Mouse (Mus musculus) spleen, adult 2 months (tissue): ENCODE measurements around the gene Lrrc8c. TPM values are rescaled to one million over a fixed set of nuclear protein-coding genes. Genes with fewer than 3 reads are reported as not detected.

Source experiments
- DNase-seq, 2 experiments: peaks; one replicate each; pipeline versions ENCODE4 v3.0.0 to v3.0.0-alpha.2; 2012 to 2021; ENCODE audit warnings: low spot score in 2 of 2, low read depth in 1 of 2
- H3K27ac ChIP-seq: fragments of 200-500 bp; 2 replicates; pipeline ENCODE4 v1.5.1; 2012; ENCODE audit warnings: low read length, inconsistent platforms; ENCODE audit not compliant: insufficient read depth
- H3K27me3 ChIP-seq: fragments of 200-500 bp; 2 replicates; pipeline ENCODE4 v1.6.1; 2012; ENCODE audit warnings: mild to moderate bottlenecking, moderate library complexity, low read length, inconsistent platforms; ENCODE audit not compliant: control insufficient read depth, insufficient read depth
- H3K36me3 ChIP-seq: fragments of 200-500 bp; 2 replicates; pipeline ENCODE4 v1.6.1; 2012; ENCODE audit warnings: mild to moderate bottlenecking, low read length, inconsistent platforms; ENCODE audit not compliant: control insufficient read depth, insufficient read depth
- H3K4me1 ChIP-seq: fragments of 200-500 bp; 2 replicates; pipeline ENCODE4 v1.6.1; 2011; ENCODE audit warnings: inconsistent platforms; ENCODE audit not compliant: control insufficient read depth, insufficient read depth, insufficient read length
- H3K4me3 ChIP-seq: fragments of 200-500 bp; 2 replicates; pipeline ENCODE4 v1.5.1; 2011; ENCODE audit warnings: mild to moderate bottlenecking, inconsistent platforms; ENCODE audit not compliant: insufficient read depth, insufficient read length; ENCODE audit errors: extremely low read depth
- CTCF ChIP-seq: fragments of 200-500 bp; IDR thresholded peaks from 2 replicates; pipeline ENCODE4 v1.5.1; 2011; ENCODE audit warnings: mild to moderate bottlenecking, inconsistent platforms; ENCODE audit not compliant: insufficient read depth, insufficient read length, insufficient replicate concordance; ENCODE audit errors: extremely low read depth
- POLR2A ChIP-seq: fragments of 200-500 bp; IDR thresholded peaks from 2 replicates; pipeline ENCODE4 v1.6.1; 2011; ENCODE audit warnings: low read depth, low read length, inconsistent platforms
- WGBS: fragments of 180-500 bp; shearing (Covaris S2); methylation state at CpG from one replicate; pipeline ENCODE4 v1.1.7; 2018; 5-methylcytosine and 5-hydroxymethylcytosine counted together
- polyA plus RNA-seq: library from polyadenylated mRNA; depleted of rRNA; stranded (reverse); fragments of >200 nt; gene quantifications from 2 replicates; pipeline ENCODE4 v1.2.3, GENCODE M21; 2012; rRNA removed

The Lrrc8c gene
- polyA plus RNA-seq, 1 experiment: 33.9 TPM

- no peaks in the 10 kb centered on the region for H3K36me3 ChIP-seq
- H3K27ac ChIP-seq: peak overlapping the region; percentile 91
- peaks cover 40% of the 10 kb centered on the region; the same call in 1 of the 2 replicates for H3K4me1 ChIP-seq
- 17% methylated on average over 10 of the region's 10 CpGs for WGBS
- peak; percentile 58 to 73 for DNase-seq
- no peak overlapping the region for H3K4me3 ChIP-seq
- peak; percentile 19 for TF ChIP-seq POLR2A
- no peak for TF ChIP-seq CTCF
- H3K27me3 ChIP-seq: no peaks in the 10 kb centered on the region
Measured at GRCm38 (mm10) chr5:105649514-105650001, 130.4 kb downstream of the Lrrc8c start.

GRCm38 (mm10) chr5:105650728-105651479 is 131.7 kb downstream of the Lrrc8c start:
- no peaks in the 10 kb centered on the region for H3K27me3 ChIP-seq
- no peak for TF ChIP-seq CTCF
- no peak for TF ChIP-seq POLR2A
- peak overlapping the region; percentile 93 for H3K27ac ChIP-seq
- H3K4me3 ChIP-seq: peak overlapping the region; percentile 59
- peaks cover 34% of the 10 kb centered on the region; the same call in 1 of the 2 replicates for H3K4me1 ChIP-seq
- no peaks in the 10 kb centered on the region for H3K36me3 ChIP-seq
- 16% methylated on average over 8 of the region's 8 CpGs for WGBS
- DNase-seq: peak in 1 of 2 experiments; percentile 62

- Histone ChIP-seq H3K27me3 (no peaks in the 10 kb centered on the region), H3K36me3 (no peaks in the 10 kb centered on the region), H3K4me3 (peak overlapping the region; percentile 59), H3K27ac (peak overlapping the region; percentile 93), H3K4me1 (peaks cover 34% of the 10 kb centered on the region; the same call in 1 of the 2 replicates)
- DNase-seq: no peak
- 5% methylated on average over 11 of the region's 11 CpGs for WGBS
- TF ChIP-seq CTCF (no peak), POLR2A (no peak)
Measured at GRCm38 (mm10) chr5:105651561-105651991, 132.4 kb downstream of the Lrrc8c start.

- H3K27ac ChIP-seq: no peak overlapping the region
Measured at GRCm38 (mm10) chr5:105654237-105655063, 135.3 kb downstream of the Lrrc8c start.

GRCm38 (mm10) chr5:105655100-105655734 is 136.0 kb downstream of the Lrrc8c start:
- Histone ChIP-seq H3K36me3 (no peaks in the 10 kb centered on the region), H3K27me3 (no peaks in the 10 kb centered on the region), H3K4me3 (no peak overlapping the region), H3K27ac (no peak overlapping the region), H3K4me1 (peaks cover 13% of the 10 kb centered on the region; the same call in 1 of the 2 replicates)
- 77% methylated on average over 12 of the region's 12 CpGs for WGBS
- no peak for TF ChIP-seq POLR2A
- no peak for TF ChIP-seq CTCF
- no peak for DNase-seq

More at GRCm38 (mm10) chr5:105654237-105655063, 135.3 kb downstream of the Lrrc8c start:
- no peaks in the 10 kb centered on the region for H3K27me3 ChIP-seq
- WGBS: 23% methylated on average over 15 of the region's 15 CpGs
- no peaks in the 10 kb centered on the region for H3K36me3 ChIP-seq
- H3K4me3 ChIP-seq: no peak overlapping the region
- DNase-seq: peak in 1 of 2 experiments; percentile 80
- H3K4me1 ChIP-seq: peaks cover 19% of the 10 kb centered on the region; the same call in 1 of the 2 replicates
- TF ChIP-seq POLR2A (no peak), CTCF (peak; percentile 88; the same call in 1 of the 2 replicates)

GRCm38 (mm10) chr5:105661894-105662293 is 142.7 kb downstream of the Lrrc8c start:
- Histone ChIP-seq H3K27me3 (no peaks in the 10 kb centered on the region), H3K4me1 (no peaks in the 10 kb centered on the region; the same call in 1 of the 2 replicates), H3K36me3 (no peaks in the 10 kb centered on the region), H3K4me3 (no peak overlapping the region), H3K27ac (peak overlapping the region; percentile 64)
- TF ChIP-seq POLR2A: no peak
- no peak for TF ChIP-seq CTCF
- DNase-seq: peak; percentile 56 to 63
- 29% methylated on average over 5 of the region's 5 CpGs for WGBS

Other genes with a start within 250 kb of the Lrrc8c start
- 1.0 and 1.2 TPM in 2 replicates for gene Gm43302, start 225.7 kb upstream of the Lrrc8c start, polyA plus RNA-seq
- gene Gbp6, start 225.7 kb upstream of the Lrrc8c start, polyA plus RNA-seq: 2.8 and 3.7 TPM in 2 replicates
- gene Lrrc8b, start 103.6 kb upstream of the Lrrc8c start, polyA plus RNA-seq: 3.0 and 4.1 TPM in 2 replicates
- 5.2 and 6.4 TPM in 2 replicates for gene Lrrc8d, start 180.6 kb downstream of the Lrrc8c start, polyA plus RNA-seq